Mouse (Mus musculus) brown adipose tissue, adult 24 weeks (tissue): ENCODE data around the gene Phf23. TPM values are rescaled to one million over a fixed set of nuclear protein-coding genes. Genes with fewer than 3 reads are reported as not detected.

Experiments used
- H3K27ac ChIP-seq: fragments of 200-500 bp; replicated peaks from 2 replicates; pipeline ENCODE4 v1.5.1; 2012; ENCODE audit warnings: low read depth, mild to moderate bottlenecking, low read length
- H3K4me1 ChIP-seq: fragments of 200-500 bp; 2 replicates; pipeline ENCODE4 v1.6.1; 2012; ENCODE audit warnings: low read length, mixed read lengths; ENCODE audit not compliant: control insufficient read depth, insufficient read depth, insufficient read length
- H3K4me3 ChIP-seq: fragments of 200-500 bp; 2 replicates; pipeline ENCODE4 v1.5.1; 2012; ENCODE audit warnings: low read depth, mild to moderate bottlenecking, low read length, moderate library complexity; ENCODE audit not compliant: insufficient read depth
- polyA plus RNA-seq: library from polyadenylated mRNA; stranded (reverse); fragments of >200 nt; gene quantifications from 2 replicates; pipeline ENCODE4 v1.2.4, GENCODE M21; 2012; ENCODE audit not compliant: missing spikeins, insufficient read depth, insufficient read length

Gene Phf23
- polyA plus RNA-seq, 1 experiment: 24.2 TPM

DNA sequence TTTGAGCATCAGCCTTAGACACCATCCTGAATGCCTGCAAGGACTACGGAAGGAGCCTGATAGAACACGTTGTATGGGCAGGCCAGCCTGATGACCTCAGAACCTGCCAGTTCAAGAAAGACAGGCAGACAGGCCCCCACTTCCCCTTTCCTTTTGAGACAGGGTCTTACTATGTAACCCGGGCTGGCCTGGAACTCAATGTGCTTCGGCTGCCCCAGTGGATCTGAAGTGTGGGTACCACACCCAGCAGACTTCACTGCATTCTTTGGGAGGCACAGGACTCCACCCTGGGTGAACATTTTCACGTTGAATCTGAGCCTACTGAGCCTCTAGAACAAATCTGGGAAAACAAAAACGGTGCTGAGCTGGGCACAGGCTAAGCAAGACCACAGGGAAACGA lies 42.6 kb downstream of the Phf23 start:
- no peaks in the 10 kb centered on the region for H3K4me1 ChIP-seq
- H3K27ac ChIP-seq: peak overlapping the region; percentile 40; the same call in 1 of the 2 replicates
- no peak overlapping the region for H3K4me3 ChIP-seq

DNA sequence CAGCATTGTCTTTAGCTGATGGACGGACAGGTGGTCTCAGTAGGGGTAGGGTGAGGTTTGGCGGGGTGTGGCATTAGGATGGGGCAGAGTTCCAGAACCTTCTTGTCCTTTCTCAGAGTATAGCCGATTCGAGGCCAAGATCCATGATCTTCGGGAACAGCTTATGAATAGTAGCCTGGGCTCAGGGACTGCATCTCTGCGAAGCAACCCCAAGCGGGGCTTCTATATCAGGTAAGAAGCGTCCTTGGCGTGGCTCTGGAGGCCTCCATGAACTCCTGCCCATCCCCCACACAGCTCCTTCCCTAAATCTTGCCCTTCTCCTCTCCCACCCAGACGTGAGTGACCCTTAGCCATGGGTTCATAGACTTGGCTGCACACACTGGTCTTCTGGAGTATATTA lies 44.1 kb downstream of the Phf23 start:
- H3K4me1 ChIP-seq: no peaks in the 10 kb centered on the region
- H3K4me3 ChIP-seq: no peak overlapping the region
- H3K27ac ChIP-seq: no peak overlapping the region

DNA sequence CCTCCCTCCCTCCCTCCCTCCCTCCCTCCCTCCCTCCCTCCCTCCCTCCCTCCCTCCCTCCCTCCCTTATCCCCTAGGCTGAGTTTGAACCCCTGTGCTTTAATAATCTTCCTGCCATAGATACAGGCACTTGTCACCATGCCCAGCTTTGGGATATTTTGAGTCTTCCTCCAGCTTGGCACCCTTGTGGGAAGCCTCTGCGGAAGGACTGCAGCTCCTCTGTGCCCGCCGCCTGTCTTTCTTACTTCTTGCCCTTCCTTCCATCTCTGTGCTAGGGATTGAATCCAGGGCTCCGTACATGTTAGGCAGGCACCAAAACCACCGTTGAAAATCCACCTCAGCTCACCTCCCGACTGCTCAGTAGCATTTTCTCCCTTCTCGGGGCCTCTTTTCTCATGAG lies 44.6 kb downstream of the Phf23 start:
- no peaks in the 10 kb centered on the region for H3K4me1 ChIP-seq

DNA sequence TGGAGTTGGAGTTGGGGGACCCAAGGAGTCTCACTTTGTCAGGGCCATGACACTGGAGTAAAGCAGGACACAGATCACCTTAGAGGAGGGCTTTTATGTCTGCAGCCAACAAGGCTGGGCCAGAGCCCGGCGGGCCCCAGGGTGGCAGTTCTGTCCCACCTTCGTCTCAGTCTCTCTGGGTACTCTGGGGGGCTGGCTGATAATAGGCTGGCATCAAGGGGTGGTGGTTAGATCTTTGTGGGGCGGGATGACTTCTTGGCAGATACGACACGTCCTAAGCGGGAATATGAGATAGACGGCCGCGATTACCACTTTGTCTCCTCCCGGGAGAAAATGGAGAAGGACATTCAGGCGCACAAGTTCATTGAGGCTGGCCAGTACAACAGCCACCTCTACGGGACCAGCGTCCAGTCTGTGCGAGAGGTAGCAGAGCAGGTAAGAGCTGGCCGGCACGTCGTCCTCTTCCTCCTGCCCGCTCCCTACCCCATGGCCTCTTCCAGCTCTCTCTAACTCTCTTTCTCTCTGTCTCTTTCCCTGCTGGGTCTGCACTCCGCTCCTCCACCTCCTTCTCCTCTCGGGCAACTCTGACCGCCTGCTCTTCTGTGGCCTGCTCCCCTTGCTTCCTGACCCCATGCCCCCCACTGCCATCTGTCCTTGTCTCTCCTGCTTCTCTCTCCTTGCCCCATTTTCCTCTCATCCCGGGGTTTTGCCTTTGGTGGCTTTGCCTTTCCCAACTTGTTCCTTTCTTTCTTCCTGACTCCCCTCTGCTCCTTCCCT lies 46.9 kb downstream of the Phf23 start:
- Histone ChIP-seq H3K4me1 (no peaks in the 10 kb centered on the region), H3K27ac (no peak overlapping the region), H3K4me3 (no peak overlapping the region)

More for the DNA sequence above, 44.6 kb downstream of the Phf23 start:
- H3K27ac ChIP-seq: no peak overlapping the region
- no peak overlapping the region for H3K4me3 ChIP-seq

DNA sequence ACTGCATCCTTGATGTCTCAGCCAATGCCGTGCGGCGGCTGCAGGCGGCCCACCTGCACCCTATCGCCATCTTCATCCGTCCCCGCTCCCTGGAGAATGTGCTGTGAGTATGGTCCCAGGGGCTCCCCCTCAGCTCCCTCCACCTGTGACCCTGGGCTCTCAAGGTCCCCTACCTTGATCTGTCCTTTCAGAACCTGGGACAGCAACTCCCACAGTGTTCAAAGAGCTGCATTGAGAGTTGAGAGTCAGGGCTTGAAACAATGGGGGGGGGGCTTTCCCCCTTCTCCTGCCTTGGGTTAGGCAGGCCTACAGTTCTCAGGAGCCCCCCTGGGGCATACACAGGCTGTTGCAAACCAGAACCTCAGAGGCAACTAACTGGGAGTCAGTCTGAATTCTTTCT lies 48.1 kb downstream of the Phf23 start:
- no peaks in the 10 kb centered on the region for H3K4me1 ChIP-seq
- H3K27ac ChIP-seq: no peak overlapping the region
- no peak overlapping the region for H3K4me3 ChIP-seq

DNA sequence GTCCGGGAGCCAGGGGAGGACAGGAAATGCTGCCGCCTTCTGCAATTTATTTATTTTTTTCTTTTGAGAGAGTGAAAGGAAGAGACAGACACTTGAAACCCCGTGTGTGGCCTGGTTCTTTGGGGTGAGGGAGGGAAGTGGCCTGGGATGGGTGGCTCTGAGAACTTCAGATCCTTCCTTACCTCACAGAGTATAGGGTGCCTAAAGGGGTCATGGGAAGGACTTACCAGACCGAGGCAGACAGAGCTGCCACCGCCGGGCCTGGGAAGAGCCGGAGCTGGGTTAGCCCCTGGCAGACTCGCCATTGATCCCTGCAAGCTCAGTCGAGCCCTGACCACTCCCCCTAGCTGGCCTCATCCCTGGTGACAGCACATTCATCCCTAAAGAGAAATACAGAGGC lies 49.9 kb downstream of the Phf23 start:
- Histone ChIP-seq H3K4me1 (no peaks in the 10 kb centered on the region), H3K4me3 (no peak overlapping the region), H3K27ac (no peak overlapping the region)

DNA sequence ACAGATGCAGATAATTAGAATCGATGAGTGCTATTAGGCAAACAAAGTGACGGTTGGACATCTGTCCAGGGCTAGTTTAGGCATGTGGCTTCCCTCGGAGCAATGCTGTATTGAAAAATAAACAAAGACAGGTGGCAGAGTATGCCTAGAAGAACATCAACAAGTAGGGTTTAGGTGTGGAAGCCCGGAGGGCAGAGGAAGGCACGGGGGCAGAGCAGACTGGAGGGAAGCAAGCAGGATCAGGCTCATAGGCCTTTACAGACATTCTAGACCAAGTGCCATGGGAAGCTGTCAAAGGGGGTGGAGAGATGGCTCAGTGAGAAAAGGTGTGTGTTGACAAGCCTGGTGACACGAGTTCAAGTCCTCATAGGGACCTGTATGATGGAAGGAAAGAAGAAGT lies 53.8 kb downstream of the Phf23 start:
- H3K4me1 ChIP-seq: no peaks in the 10 kb centered on the region
- H3K4me3 ChIP-seq: no peak overlapping the region
- no peak overlapping the region for H3K27ac ChIP-seq

Other genes starting within 250 kb of the Phf23 start
- 10.4 and 16.5 TPM in 2 replicates for gene Polr2a, start 237.1 kb upstream of the Phf23 start, polyA plus RNA-seq
- not detected in 2 replicates for gene Slc35g3, start 233.8 kb upstream of the Phf23 start, polyA plus RNA-seq
- gene Zbtb4, start 229.9 kb upstream of the Phf23 start, polyA plus RNA-seq: 17.2 and 23.6 TPM in 2 replicates
- 1.7 and 2.4 TPM in 2 replicates for gene Chrnb1, start 199.8 kb upstream of the Phf23 start, polyA plus RNA-seq
- 5.6 and 7.5 TPM in 2 replicates for gene Fgf11, start 193.9 kb upstream of the Phf23 start, polyA plus RNA-seq
- 1.2 TPM in 1 of 2 replicates, not detected in the other for gene Tmem102, start 190.2 kb upstream of the Phf23 start, polyA plus RNA-seq
- gene Gm39566, start 180.5 kb upstream of the Phf23 start, polyA plus RNA-seq: not detected in 2 replicates
- not detected in 2 replicates for gene Spem2, start 177.3 kb upstream of the Phf23 start, polyA plus RNA-seq
- not detected in 2 replicates for gene Spem1, start 173.6 kb upstream of the Phf23 start, polyA plus RNA-seq
- 1.8 and 2.7 TPM in 2 replicates for gene Nlgn2, start 158.0 kb upstream of the Phf23 start, polyA plus RNA-seq
- 206 and 248 TPM in 2 replicates for gene Tmem256, start 157.3 kb upstream of the Phf23 start, polyA plus RNA-seq
- 18.7 TPM in 2 replicates for gene Plscr3, start 149.4 kb upstream of the Phf23 start, polyA plus RNA-seq
- gene Tnk1, start 137.0 kb upstream of the Phf23 start, polyA plus RNA-seq: not detected in 2 replicates
- gene Tmem95, start 117.8 kb upstream of the Phf23 start, polyA plus RNA-seq: not detected in 2 replicates
- gene Kctd11, start 114.4 kb upstream of the Phf23 start, polyA plus RNA-seq: 2.5 and 3.3 TPM in 2 replicates
- not detected in 2 replicates for gene Acap1, start 100.2 kb upstream of the Phf23 start, polyA plus RNA-seq
- 3.2 TPM in 1 of 2 replicates, not detected in the other for gene 2810408A11Rik, start 94.8 kb upstream of the Phf23 start, polyA plus RNA-seq
- gene Neurl4, start 94.7 kb upstream of the Phf23 start, polyA plus RNA-seq: 16.9 and 18.4 TPM in 2 replicates
- gene Gps2, start 81.9 kb upstream of the Phf23 start, polyA plus RNA-seq: 23.6 and 24.3 TPM in 2 replicates
- gene Eif5a, start 73.8 kb upstream of the Phf23 start, polyA plus RNA-seq: 424 and 439 TPM in 2 replicates
- 37.9 and 76.4 TPM in 2 replicates for gene Ybx2, start 60.0 kb upstream of the Phf23 start, polyA plus RNA-seq
- gene Slc2a4, start 47.6 kb upstream of the Phf23 start, polyA plus RNA-seq: 466 and 489 TPM in 2 replicates
- not detected in 2 replicates for gene Cldn7, start 31.0 kb upstream of the Phf23 start, polyA plus RNA-seq
- gene Ctdnep1, start 14.6 kb upstream of the Phf23 start, polyA plus RNA-seq: 82.4 and 122 TPM in 2 replicates
- 66.7 and 78.0 TPM in 2 replicates for gene Elp5, start 13.3 kb upstream of the Phf23 start, polyA plus RNA-seq
- gene Gabarap, start 4.6 kb upstream of the Phf23 start, polyA plus RNA-seq: 576 and 663 TPM in 2 replicates
- 2.6 and 4.9 TPM in 2 replicates for gene Dvl2, start 4.8 kb downstream of the Phf23 start, polyA plus RNA-seq
- 1,981 and 2,287 TPM in 2 replicates for gene Acadvl, start 19.6 kb downstream of the Phf23 start, polyA plus RNA-seq
- gene Dlg4, start 21.2 kb downstream of the Phf23 start, polyA plus RNA-seq: 2.4 and 2.7 TPM in 2 replicates
- gene Asgr1, start 58.3 kb downstream of the Phf23 start, polyA plus RNA-seq: 0.87 TPM in 1 of 2 replicates, not detected in the other
- gene Asgr2, start 96.9 kb downstream of the Phf23 start, polyA plus RNA-seq: not detected in 2 replicates
- gene Mgl2, start 134.6 kb downstream of the Phf23 start, polyA plus RNA-seq: 13.1 and 16.8 TPM in 2 replicates
- gene Clec10a, start 160.4 kb downstream of the Phf23 start, polyA plus RNA-seq: 8.7 and 15.9 TPM in 2 replicates
- gene Slc16a11, start 217.0 kb downstream of the Phf23 start, polyA plus RNA-seq: not detected in 2 replicates
- 0.67 and 2.2 TPM in 2 replicates for gene Slc16a13, start 225.3 kb downstream of the Phf23 start, polyA plus RNA-seq
- 7.0 and 13.4 TPM in 2 replicates for gene Bcl6b, start 234.0 kb downstream of the Phf23 start, polyA plus RNA-seq
- 28.7 and 40.6 TPM in 2 replicates for gene 0610010K14Rik, start 242.1 kb downstream of the Phf23 start, polyA plus RNA-seq
- gene Gm21988, start 244.1 kb downstream of the Phf23 start, polyA plus RNA-seq: 4.0 and 4.8 TPM in 2 replicates
- 214 and 232 TPM in 2 replicates for gene Rnasek, start 244.1 kb downstream of the Phf23 start, polyA plus RNA-seq